Mouse (Mus musculus) midbrain, postnatal 0 days (tissue): ENCODE measurements around the gene Cacna1c. TPM values are rescaled to one million over a fixed set of nuclear protein-coding genes. Genes with fewer than 3 reads are reported as not detected.

Experiments used
- ATAC-seq: fragments of 200-750 bp; cut with Nextera tagmentation; 2 replicates; pipeline ENCODE4 v1.8.0; 2017; ENCODE audit warnings: moderate number of reproducible peaks, mild to moderate bottlenecking, moderate TSS enrichment, moderate library complexity; ENCODE audit not compliant: low FRiP score
- DNase-seq: peaks from one replicate; pipeline ENCODE4 v3.0.0-alpha.2; 2015; ENCODE audit warnings: low spot score
- H3K27ac ChIP-seq: fragments of 300-500 bp; sonication (generic); 2 replicates; pipeline ENCODE4 v1.5.1; 2014; ENCODE audit warnings: low read depth, mild to moderate bottlenecking, low read length, mixed read lengths
- H3K27me3 ChIP-seq: fragments of 300-500 bp; sonication (generic); 2 replicates; pipeline ENCODE4 v1.6.1; 2014; ENCODE audit warnings: low read length, control low read depth, mixed read lengths; ENCODE audit not compliant: insufficient read depth
- H3K36me3 ChIP-seq: fragments of 300-500 bp; sonication (generic); 2 replicates; pipeline ENCODE4 v1.6.1; 2014; ENCODE audit warnings: low read length, control low read depth, mixed read lengths; ENCODE audit not compliant: insufficient read depth
- H3K4me1 ChIP-seq: fragments of 300-500 bp; sonication (generic); 2 replicates; pipeline ENCODE4 v1.6.1; 2014; ENCODE audit warnings: mild to moderate bottlenecking, control low read depth, antibody characterized with exemption, low read length, mixed read lengths; ENCODE audit not compliant: insufficient read depth
- H3K4me2 ChIP-seq: fragments of 300-500 bp; sonication (generic); 2 replicates; pipeline ENCODE4 v1.6.1; 2014; ENCODE audit warnings: low read depth, mild to moderate bottlenecking, low read length, mixed read lengths; ENCODE audit not compliant: poor library complexity, severe bottlenecking
- H3K4me3 ChIP-seq: fragments of 300-500 bp; sonication (generic); 2 replicates; pipeline ENCODE4 v1.5.1; 2014; ENCODE audit warnings: low read depth, mild to moderate bottlenecking, low read length, moderate library complexity
- H3K9ac ChIP-seq: fragments of 300-500 bp; sonication (generic); replicated peaks from 2 replicates; pipeline ENCODE4 v1.6.1; 2014; ENCODE audit warnings: mild to moderate bottlenecking, low read length, moderate library complexity, mixed read lengths; ENCODE audit not compliant: poor library complexity, severe bottlenecking
- H3K9me3 ChIP-seq: fragments of 300-500 bp; sonication (generic); 2 replicates; pipeline ENCODE4 v1.6.1; 2016; ENCODE audit warnings: low read length, control low read depth
- CTCF ChIP-seq: IDR thresholded peaks from 2 replicates; pipeline ENCODE4 v1.5.1; 2016; ENCODE audit warnings: antibody characterized with exemption, mild to moderate bottlenecking
- WGBS: fragments of 180-500 bp; shearing (Covaris S2); extraction: QIAGEN DNeasy Blood & Tissue Kit; methylation state at CpG from one replicate; pipeline ENCODE4 v1.1.7; 2014; 5-methylcytosine and 5-hydroxymethylcytosine counted together
- polyA plus RNA-seq: library from polyadenylated mRNA; unstranded; fragments of >200 nt; fragmentation: Nextera tagmentation; extraction: Ambion mirVana; gene quantifications from 2 replicates; pipeline ENCODE4 v1.2.1, GENCODE M21; 2015
- total RNA-seq: library from RNA; depleted of rRNA; stranded (reverse); fragments of >200 nt; gene quantifications from 2 replicates; pipeline ENCODE4 v1.2.3, GENCODE M21; 2014

Cacna1c gene
- total and polyA plus RNA-seq, 2 experiments from 2014 or later: 4.9 to 33.9 TPM

- no peak for TF ChIP-seq CTCF
- DNase-seq (no peak), ATAC-seq (no peak)
- H3K27me3 ChIP-seq: no peaks in the 10 kb centered on the region
- 83% methylated on average over 6 of the region's 6 CpGs for WGBS
- H3K4me3 ChIP-seq: no peak overlapping the region
- no peaks in the 10 kb centered on the region for H3K36me3 ChIP-seq
- no peak overlapping the region for H3K4me2 ChIP-seq
- no peaks in the 10 kb centered on the region for H3K9me3 ChIP-seq
- no peak overlapping the region for H3K27ac ChIP-seq
- no peaks in the 10 kb centered on the region; the same call in 1 of the 2 replicates for H3K4me1 ChIP-seq
- no peak overlapping the region for H3K9ac ChIP-seq
These were observed 203.8 kb downstream of the Cacna1c start for GRCm38 (mm10) chr6:118992391-118992790.

DNA sequence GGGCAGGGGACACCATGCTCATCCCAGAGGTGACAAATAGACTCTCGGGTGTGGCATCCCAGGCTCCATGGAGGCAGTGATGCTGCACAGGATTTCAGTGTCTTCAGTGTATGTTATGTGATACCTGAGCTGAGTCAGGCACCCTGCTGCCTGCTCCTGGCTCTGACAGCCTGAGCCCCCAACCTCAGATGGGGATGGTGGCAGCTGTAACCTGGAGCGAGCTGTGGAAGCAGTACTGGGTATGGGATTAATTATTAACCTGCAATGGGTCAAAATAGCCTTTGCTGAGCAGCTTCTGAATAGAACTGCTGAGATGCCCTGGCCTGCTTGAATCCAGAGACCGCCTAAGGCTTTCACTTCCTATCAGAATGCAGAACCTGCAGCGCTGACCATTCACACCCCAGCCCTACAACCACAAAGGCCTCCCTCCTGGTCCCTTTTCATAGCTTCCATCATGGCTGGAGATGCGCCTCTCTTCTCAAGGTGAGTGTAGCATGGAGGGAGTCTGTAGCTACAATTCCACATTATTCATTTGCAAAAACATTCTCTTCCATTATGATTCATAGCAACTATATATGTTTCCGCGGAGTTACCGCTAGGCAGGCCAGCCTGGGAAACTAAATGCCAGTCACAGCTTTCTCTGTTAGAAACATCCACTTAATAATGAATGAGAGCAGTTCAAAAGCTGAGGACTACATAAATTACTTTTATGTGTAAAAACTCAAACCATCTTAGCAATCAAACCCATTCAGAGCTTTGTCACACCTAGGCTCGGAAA, 206.0 kb downstream of the Cacna1c start:
- WGBS: 62% methylated on average over 9 of the region's 9 CpGs
- no peak overlapping the region for H3K4me2 ChIP-seq
- ATAC-seq: no peak

GRCm38 (mm10) chr6:118984181-118984901, 211.9 kb downstream of the Cacna1c start:
- Histone ChIP-seq H3K9me3 (no peaks in the 10 kb centered on the region), H3K4me3 (no peak overlapping the region), H3K36me3 (no peaks in the 10 kb centered on the region), H3K27ac (no peak overlapping the region), H3K4me1 (0 out of 2 replicates have a peak, but pooled peaks cover 1% of the 10 kb centered on the region), H3K9ac (no peak overlapping the region), H3K27me3 (no peaks in the 10 kb centered on the region), H3K4me2 (no peak overlapping the region)
- peak; percentile 20 for DNase-seq
- no peak for ATAC-seq
- WGBS: 44% methylated on average over 11 of the region's 11 CpGs
- TF ChIP-seq CTCF: no peak

More for the DNA sequence above, 206.0 kb downstream of the Cacna1c start:
- Histone ChIP-seq H3K9me3 (no peaks in the 10 kb centered on the region), H3K9ac (no peak overlapping the region), H3K4me1 (no peaks in the 10 kb centered on the region; the same call in 1 of the 2 replicates), H3K27me3 (no peaks in the 10 kb centered on the region), H3K4me3 (no peak overlapping the region), H3K27ac (peak overlapping the region; percentile 62), H3K36me3 (no peaks in the 10 kb centered on the region)
- no peak for TF ChIP-seq CTCF
- no peak for DNase-seq

- no peak for TF ChIP-seq CTCF
- H3K4me1 ChIP-seq: peaks cover 6% of the 10 kb centered on the region; the same call in 1 of the 2 replicates
- H3K27ac ChIP-seq: no peak overlapping the region
- H3K9me3 ChIP-seq: no peaks in the 10 kb centered on the region
- H3K9ac ChIP-seq: no peak overlapping the region
- ATAC-seq (no peak), DNase-seq (no peak)
- H3K27me3 ChIP-seq: no peaks in the 10 kb centered on the region
- no peaks in the 10 kb centered on the region for H3K36me3 ChIP-seq
- WGBS: 85% methylated on average over 8 of the region's 8 CpGs
- no peak overlapping the region for H3K4me2 ChIP-seq
- no peak overlapping the region for H3K4me3 ChIP-seq
These were observed 212.7 kb downstream of the Cacna1c start for GRCm38 (mm10) chr6:118983471-118984040.

- peaks cover 29% of the 10 kb centered on the region; the same call in 1 of the 2 replicates for H3K4me1 ChIP-seq
- H3K36me3 ChIP-seq: no peaks in the 10 kb centered on the region
- H3K9me3 ChIP-seq: no peaks in the 10 kb centered on the region
- TF ChIP-seq CTCF: no peak
- no peak overlapping the region for H3K27ac ChIP-seq
- no peak overlapping the region for H3K4me2 ChIP-seq
- no peaks in the 10 kb centered on the region for H3K27me3 ChIP-seq
- no peak for DNase-seq
- H3K9ac ChIP-seq: no peak overlapping the region
- no peak overlapping the region for H3K4me3 ChIP-seq
- 62% methylated on average over 12 of the region's 12 CpGs for WGBS
- ATAC-seq: no peak
These were observed 216.0 kb downstream of the Cacna1c start for GRCm38 (mm10) chr6:118980265-118980664.
